8 mouse cellular contexts compared by ENCODE assay signal in genomic region chr10:20312736-20313301, GRCm38 (mm10). TPM values are rescaled to one million over a fixed set of nuclear protein-coding genes. Genes with fewer than 3 reads are reported as not detected.
A peak's percentile ranks its signal among the peaks of the same experiment; 100 is the strongest.
DNase-seq lines count a peak whose midpoint lies in the region; ATAC-seq and TF ChIP-seq lines count a peak whose summit lies in the region.

No protein-coding gene starts in this region.

- in situ Hi-C loops in Patski (cut with MboI; ENCODE audit: low pct_unique_long_range_greater_than_20kb), result loop anchor here (25.0 kb wide), 1 partner anchor 376 kb away; the partner anchor contains the start of gene Map3k5

- no peak for TF ChIP-seq EP300 in lung, postnatal 0 days (IDR thresholded peaks at IDR 0.05)

- peaks cover 21% of the 10 kb centered on the region for H3K4me1 ChIP-seq in hindbrain, embryonic 12.5 days
- peaks cover 4% of the 10 kb centered on the region; the same call in 1 of the 2 replicates for H3K4me1 ChIP-seq in lung, postnatal 0 days (ENCODE audit: insufficient read depth, low read depth, low read length)

- peak; percentile 58 for ATAC-seq in Patski
- ATAC-seq in hindbrain, embryonic 12.5 days (ENCODE audit: low FRiP score), result peak; percentile 84
- ATAC-seq in lung, postnatal 0 days, result peak; percentile 79

- no peaks in the 10 kb centered on the region for H3K27me3 ChIP-seq in Patski
- no peaks in the 10 kb centered on the region for H3K27me3 ChIP-seq in hindbrain, embryonic 12.5 days
- no peaks in the 10 kb centered on the region for H3K27me3 ChIP-seq in lung, postnatal 0 days (replicated peaks; ENCODE audit: insufficient read depth, low read length)

- TF ChIP-seq CTCF in Patski (IDR thresholded peaks at IDR 0.05), result no peak
- TF ChIP-seq CTCF in lung, postnatal 0 days (IDR thresholded peaks at IDR 0.05), result no peak

- H3K27ac ChIP-seq in hindbrain, embryonic 12.5 days, result peak overlapping the region; percentile 100
- H3K27ac ChIP-seq in lung, postnatal 0 days (ENCODE audit: low read length), result peak overlapping the region; percentile 99

- peak; percentile 20 for DNase-seq in Patski (ENCODE audit: low read depth, low spot score)
- peak; percentile 97 for DNase-seq in cerebellum, postnatal 10 days
- DNase-seq in frontal cortex, postnatal 10 days (ENCODE audit: low spot score in 2 of 2), result peak; percentile 81 to 91
- DNase-seq in layer of hippocampus, postnatal 10 days (ENCODE audit: low spot score in 2 of 2), result peak; percentile 93 to 96
- DNase-seq in lung, postnatal 0 days (ENCODE audit: low spot score), result peak; percentile 96
- DNase-seq in ovary, postnatal 10 days (ENCODE audit: low spot score), result peak; percentile 75
- peak; percentile 91 for DNase-seq in thymus, postnatal 0 days (ENCODE audit: low spot score)

- H3K9me3 ChIP-seq in hindbrain, embryonic 12.5 days (replicated peaks), result no peaks in the 10 kb centered on the region
- H3K9me3 ChIP-seq in lung, postnatal 0 days (ENCODE audit: low read length), result no peaks in the 10 kb centered on the region

- H3K4me2 ChIP-seq in hindbrain, embryonic 12.5 days (replicated peaks), result peak overlapping the region; percentile 72
- H3K4me2 ChIP-seq in lung, postnatal 0 days (replicated peaks; ENCODE audit: low read depth, low read length), result peak overlapping the region; percentile 73

- CTCF ChIA-PET in Patski (lab: Charles Lee), result interaction anchor here (5.2 kb wide), 1 partner anchor 22 kb away, joined by 20 read pairs; no protein-coding TSS in a partner anchor

- under 1% methylated on average over 40 of the region's 54 CpGs for WGBS in hindbrain, embryonic 12.5 days
- WGBS in lung, postnatal 0 days, result 1% methylated on average over 23 of the region's 54 CpGs

- H3K36me3 ChIP-seq in hindbrain, embryonic 12.5 days, result no peaks in the 10 kb centered on the region
- H3K36me3 ChIP-seq in lung, postnatal 0 days (ENCODE audit: insufficient read depth, low read length), result no peaks in the 10 kb centered on the region

- H3K4me3 ChIP-seq in hindbrain, embryonic 12.5 days, result peak overlapping the region; percentile 77
- H3K4me3 ChIP-seq in lung, postnatal 0 days (ENCODE audit: low read depth, low read length), result peak overlapping the region; percentile 80

- peak overlapping the region; percentile 89 for H3K9ac ChIP-seq in hindbrain, embryonic 12.5 days
- peak overlapping the region; percentile 86 for H3K9ac ChIP-seq in lung, postnatal 0 days (replicated peaks; ENCODE audit: low read depth)

- POLR2A ChIA-PET in Patski (lab: Charles Lee), result interaction anchor here (1.1 kb wide), 1 partner anchor 9 kb away, joined by 4 read pairs; no protein-coding TSS in a partner anchor

RNA-seq across cellular contexts. Expression of gene Bclaf1, which starts 0.6 kb away (rescaled TPM):
- polyA plus RNA-seq in Patski (2021), result 117 TPM
- 158 and 163 TPM in 2 replicates for polyA plus RNA-seq in hindbrain, embryonic 12.5 days (2016; fragmentation: Nextera tagmentation; extraction: Ambion mirVana)
- total RNA-seq in layer of hippocampus, postnatal 10 days (2021), result 100 to 1,000 TPM; 123 to 140 TPM
- polyA plus RNA-seq in lung, postnatal 0 days (2015; fragmentation: Nextera tagmentation; extraction: Ambion mirVana), result 54.2 and 60.5 TPM in 2 replicates
- polyA plus RNA-seq in thymus, postnatal 0 days (2015; fragmentation: Nextera tagmentation; extraction: Ambion mirVana), result 110 and 112 TPM in 2 replicates

RNA-seq across cellular contexts. Expression of gene Mtfr2, which starts 34.8 kb away (rescaled TPM):
- 6.1 TPM for polyA plus RNA-seq in Patski (2021)
- polyA plus RNA-seq in hindbrain, embryonic 12.5 days (2016; fragmentation: Nextera tagmentation; extraction: Ambion mirVana), result 1.7 and 2.0 TPM in 2 replicates
- total RNA-seq in layer of hippocampus, postnatal 10 days (2021), result 1 to 10 TPM in 1 of 2 experiments, under 1 TPM in 1; 0.71 to 2.1 TPM
- 0.29 and 0.63 TPM in 2 replicates for polyA plus RNA-seq in lung, postnatal 0 days (2015; fragmentation: Nextera tagmentation; extraction: Ambion mirVana)
- 3.5 and 5.3 TPM in 2 replicates for polyA plus RNA-seq in thymus, postnatal 0 days (2015; fragmentation: Nextera tagmentation; extraction: Ambion mirVana)

Comparison
In these comparisons a context has a peak if more than half of its experiments do, and no peak if none do; other contexts are left out.
1. Peak in every context shown above with its lines: DNase-seq, ATAC-seq, H3K4me3 ChIP-seq and H3K27ac ChIP-seq.
2. DNase-seq: peak in every context shown above with its lines; median percentile 97 in cerebellum, postnatal 10 days; 96 in lung, postnatal 0 days; 94 in layer of hippocampus, postnatal 10 days; 91 in thymus, postnatal 0 days; 86 in frontal cortex, postnatal 10 days; 75 in ovary, postnatal 10 days; 20 in Patski.